Mouse (Mus musculus) megakaryocyte, embryonic 14.5 days (primary cell): ENCODE data around the gene Pqlc2. TPM values are rescaled to one million over a fixed set of nuclear protein-coding genes. Genes with fewer than 3 reads are reported as not detected.

Experiments used
- H3K27me3 ChIP-seq: replicated peaks from 2 replicates; pipeline ENCODE3; 2012; ENCODE audit warnings: inconsistent platforms
- H3K36me3 ChIP-seq: replicated peaks from 2 replicates; pipeline ENCODE3; 2012; ENCODE audit warnings: low read length, inconsistent platforms, mixed read lengths
- H3K4me1 ChIP-seq: 2 replicates; pipeline ENCODE4 v1.6.1; 2012; ENCODE audit warnings: inconsistent platforms
- H3K4me3 ChIP-seq: replicated peaks from 2 replicates; pipeline ENCODE3; 2012; ENCODE audit warnings: moderate library complexity, mild to moderate bottlenecking, inconsistent platforms
- H3K9me3 ChIP-seq: 2 replicates; pipeline ENCODE4 v1.6.1; 2012; ENCODE audit warnings: inconsistent platforms
- FLI1 ChIP-seq: IDR thresholded peaks from 2 replicates; pipeline ENCODE4 v1.6.1; 2012; ENCODE audit warnings: low read length, inconsistent platforms, mixed read lengths
- GATA1 ChIP-seq: IDR thresholded peaks from 3 replicates; pipeline ENCODE4 v1.6.1; 2012; ENCODE audit warnings: mixed read lengths, low read length, inconsistent platforms, borderline replicate concordance
- polyA plus RNA-seq: library from polyadenylated mRNA; stranded (reverse); fragments of >175 nt; gene quantifications from 2 replicates; pipeline ENCODE4 v1.2.3, GENCODE M21; 2012; ENCODE audit warnings: low replicate concordance; ENCODE audit not compliant: insufficient read depth

The Pqlc2 gene
- polyA plus RNA-seq, 1 experiment = 26.5 TPM

DNA sequence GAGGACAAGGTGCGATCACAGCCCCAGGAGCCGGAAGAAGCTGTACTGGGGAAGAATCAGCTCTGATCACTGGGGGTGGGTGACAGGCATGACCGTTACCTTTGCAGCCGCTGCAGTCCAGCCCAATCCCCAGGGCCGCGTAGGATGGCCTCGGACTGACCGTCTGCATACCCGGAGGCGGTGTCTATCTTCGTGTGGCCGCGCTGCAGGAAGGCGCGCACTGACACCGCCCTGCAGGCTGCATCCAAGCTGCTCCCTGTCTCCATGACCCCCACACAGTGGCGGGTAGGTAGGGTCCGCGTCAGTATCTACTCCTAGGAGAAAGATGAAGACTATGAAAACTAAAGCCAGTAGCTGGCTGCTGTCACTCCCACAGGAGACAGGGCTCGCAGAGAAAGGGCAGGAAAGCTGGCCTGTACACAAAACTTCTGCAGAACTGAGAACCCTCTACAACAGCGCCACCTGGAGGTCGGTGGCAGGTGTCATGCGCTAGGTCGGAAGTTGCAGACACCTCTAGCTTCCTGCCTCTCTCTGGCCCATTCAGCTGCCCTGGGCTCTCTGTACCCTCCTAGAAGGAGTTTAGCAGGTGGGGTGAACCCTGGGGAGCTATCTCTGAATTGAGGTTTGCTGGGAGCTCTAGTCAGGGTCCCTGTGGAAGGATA is 26.4 kb upstream of the Pqlc2 start:
- Histone ChIP-seq H3K4me1 (peaks cover 17% of the 10 kb centered on the region), H3K36me3 (no peaks in the 10 kb centered on the region), H3K9me3 (no peaks in the 10 kb centered on the region), H3K27me3 (peaks cover 13% of the 10 kb centered on the region), H3K4me3 (peak overlapping the region; percentile 90)
- TF ChIP-seq FLI1 (no peak), GATA1 (no peak)

DNA sequence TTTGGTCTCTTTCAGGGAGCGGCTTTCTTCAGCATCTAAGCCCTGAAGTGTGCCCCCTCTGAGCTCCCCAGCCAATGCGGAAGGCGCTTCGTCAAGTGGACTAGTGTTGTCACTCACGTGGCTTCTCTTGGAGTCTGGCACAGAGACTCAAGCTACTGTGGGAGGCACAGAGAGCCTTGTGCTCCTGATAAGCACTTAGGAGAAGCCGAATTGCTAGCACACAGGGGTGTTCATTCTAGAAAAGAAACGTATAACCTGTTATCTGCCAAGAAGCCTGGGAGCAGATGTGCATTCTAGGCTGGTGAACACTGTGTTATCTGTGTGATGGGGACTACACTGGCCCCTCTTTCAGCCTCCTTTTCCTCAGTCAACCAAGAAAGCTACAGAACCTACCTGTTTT is 25.0 kb upstream of the Pqlc2 start:
- no peaks in the 10 kb centered on the region for H3K9me3 ChIP-seq
- H3K36me3 ChIP-seq = no peaks in the 10 kb centered on the region
- no peak for TF ChIP-seq GATA1
- no peak for TF ChIP-seq FLI1
- peaks cover 24% of the 10 kb centered on the region for H3K4me1 ChIP-seq
- peaks cover 16% of the 10 kb centered on the region for H3K27me3 ChIP-seq
- H3K4me3 ChIP-seq = no peak overlapping the region

DNA sequence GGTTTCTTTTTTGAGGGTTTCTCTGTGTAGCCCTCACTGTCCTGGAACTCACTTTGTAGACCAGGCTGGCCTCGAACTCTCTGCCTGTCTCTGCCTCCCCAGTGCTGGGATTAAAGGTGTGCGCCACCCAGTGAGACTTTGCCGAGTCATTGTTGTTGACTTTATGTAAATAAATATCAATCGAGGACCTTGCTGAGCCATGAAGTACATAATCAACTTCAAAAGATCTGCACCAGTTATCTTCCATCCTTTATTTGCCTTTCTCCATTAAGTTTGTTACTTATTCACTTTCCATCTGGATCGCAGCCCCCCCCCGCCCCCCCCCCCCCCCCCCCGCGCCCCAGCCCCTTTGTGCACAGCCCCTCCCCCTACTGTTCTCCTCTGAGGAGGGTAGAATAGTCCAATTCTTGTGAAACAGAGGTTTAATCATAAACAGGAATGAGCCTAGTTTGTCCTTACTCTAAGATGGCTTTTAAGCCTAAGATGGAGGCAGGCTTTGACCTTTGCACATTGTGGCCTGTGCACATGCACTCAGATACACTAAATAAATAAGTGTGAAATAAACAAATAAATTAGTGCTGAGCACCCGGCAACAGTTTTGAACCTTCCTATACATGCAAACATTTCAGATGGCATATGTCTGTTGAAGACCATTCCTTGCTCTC is 24.3 kb upstream of the Pqlc2 start:
- H3K9me3 ChIP-seq = no peaks in the 10 kb centered on the region
- H3K4me1 ChIP-seq = peaks cover 30% of the 10 kb centered on the region
- H3K36me3 ChIP-seq = no peaks in the 10 kb centered on the region
- TF ChIP-seq FLI1 (no peak), GATA1 (no peak)
- H3K27me3 ChIP-seq = peaks cover 16% of the 10 kb centered on the region
- no peak overlapping the region for H3K4me3 ChIP-seq

DNA sequence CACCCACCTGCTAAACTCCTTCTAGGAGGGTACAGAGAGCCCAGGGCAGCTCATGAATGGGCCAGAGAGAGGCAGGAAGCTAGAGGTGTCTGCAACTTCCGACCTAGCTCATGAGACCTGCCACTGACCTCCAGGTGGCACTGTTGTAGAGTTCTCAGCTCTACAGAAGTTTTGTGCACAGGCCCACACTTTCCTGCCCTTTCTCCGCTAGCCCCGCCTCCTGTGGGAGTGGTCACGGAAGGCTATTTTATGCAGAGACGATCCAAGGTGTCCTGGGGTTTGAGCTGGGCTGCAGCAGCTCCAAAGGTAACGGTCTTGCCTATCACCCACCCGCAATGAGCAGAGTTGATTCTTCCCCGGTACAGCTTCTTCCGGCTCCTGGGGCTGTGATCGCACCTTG is 20.1 kb upstream of the Pqlc2 start:
- peaks cover 20% of the 10 kb centered on the region for H3K4me1 ChIP-seq
- peaks cover 17% of the 10 kb centered on the region for H3K27me3 ChIP-seq
- H3K9me3 ChIP-seq = peaks cover 7% of the 10 kb centered on the region; the same call in 1 of the 2 replicates
- peak overlapping the region; percentile 90 for H3K4me3 ChIP-seq
- no peaks in the 10 kb centered on the region for H3K36me3 ChIP-seq
- TF ChIP-seq FLI1 (no peak), GATA1 (no peak)

DNA sequence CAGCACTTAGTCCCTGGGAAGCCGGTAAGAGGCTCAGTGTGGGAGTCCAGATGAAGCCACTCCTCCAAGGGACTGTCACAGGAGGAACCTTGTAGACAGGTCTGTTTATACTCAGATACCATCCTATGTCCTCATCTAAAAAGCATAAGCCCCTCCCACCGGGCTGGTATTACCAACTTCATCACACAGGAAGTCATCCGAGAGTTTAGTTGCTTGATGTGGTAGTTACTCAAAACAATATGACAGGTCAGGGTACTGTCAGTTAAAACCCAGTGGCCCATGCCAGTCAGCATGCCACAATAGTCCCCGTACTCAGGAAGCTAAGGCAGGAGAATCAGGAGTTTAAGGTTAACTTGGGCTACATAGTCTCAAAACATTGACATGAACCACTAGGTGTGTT is 9.2 kb upstream of the Pqlc2 start:
- Histone ChIP-seq H3K27me3 (peaks cover 6% of the 10 kb centered on the region), H3K4me1 (peaks cover 11% of the 10 kb centered on the region), H3K9me3 (peaks cover 3% of the 10 kb centered on the region), H3K4me3 (no peak overlapping the region), H3K36me3 (peaks cover 31% of the 10 kb centered on the region)
- TF ChIP-seq FLI1 = no peak

DNA sequence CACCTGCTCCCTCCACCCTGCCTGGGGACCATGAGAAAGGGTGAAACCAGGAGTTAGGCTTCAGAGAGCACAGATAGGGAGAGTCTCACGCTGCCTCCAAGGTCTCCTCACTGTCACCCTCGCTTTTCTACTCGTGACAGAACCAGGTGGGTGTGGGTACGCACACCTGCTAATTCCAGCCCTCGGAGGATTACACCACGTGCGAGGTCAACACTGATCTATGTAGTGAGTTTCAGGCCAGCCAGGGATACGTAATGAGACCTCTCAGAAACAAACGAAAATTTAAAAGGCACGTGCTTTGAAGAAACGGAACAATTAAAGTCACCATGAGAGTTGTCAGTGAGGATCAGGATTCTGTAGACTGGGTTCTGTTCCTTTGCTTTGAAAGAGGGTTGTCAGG is 7.9 kb upstream of the Pqlc2 start:
- H3K9me3 ChIP-seq = no peaks in the 10 kb centered on the region
- no peak overlapping the region for H3K4me3 ChIP-seq
- H3K4me1 ChIP-seq = peaks cover 11% of the 10 kb centered on the region
- peaks cover 12% of the 10 kb centered on the region for H3K27me3 ChIP-seq
- peaks cover 39% of the 10 kb centered on the region for H3K36me3 ChIP-seq
- TF ChIP-seq GATA1 (no peak), FLI1 (no peak)

DNA sequence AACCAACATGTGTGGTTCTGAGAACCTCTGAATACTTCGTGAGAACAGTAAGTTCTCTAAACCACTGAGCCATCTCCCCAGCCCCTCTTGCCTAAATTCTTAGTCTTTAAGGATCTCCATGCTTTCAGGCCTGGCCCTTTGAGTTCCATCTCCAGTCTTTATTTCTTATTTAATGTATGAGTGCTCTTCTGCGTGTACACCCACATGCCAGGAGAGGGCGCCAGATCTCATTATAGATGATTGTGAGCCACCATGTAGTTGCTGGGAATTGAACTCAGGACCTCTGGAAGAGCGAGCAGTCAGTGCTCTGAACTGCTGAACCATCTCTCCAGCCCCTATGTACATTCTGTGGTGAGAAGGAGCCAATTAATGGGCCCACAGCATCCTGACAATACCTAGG is 2.1 kb upstream of the Pqlc2 start:
- Histone ChIP-seq H3K36me3 (peaks cover 41% of the 10 kb centered on the region), H3K27me3 (peaks cover 21% of the 10 kb centered on the region), H3K9me3 (no peaks in the 10 kb centered on the region), H3K4me1 (peaks cover 44% of the 10 kb centered on the region), H3K4me3 (no peak overlapping the region)
- TF ChIP-seq FLI1 (no peak), GATA1 (no peak)

DNA sequence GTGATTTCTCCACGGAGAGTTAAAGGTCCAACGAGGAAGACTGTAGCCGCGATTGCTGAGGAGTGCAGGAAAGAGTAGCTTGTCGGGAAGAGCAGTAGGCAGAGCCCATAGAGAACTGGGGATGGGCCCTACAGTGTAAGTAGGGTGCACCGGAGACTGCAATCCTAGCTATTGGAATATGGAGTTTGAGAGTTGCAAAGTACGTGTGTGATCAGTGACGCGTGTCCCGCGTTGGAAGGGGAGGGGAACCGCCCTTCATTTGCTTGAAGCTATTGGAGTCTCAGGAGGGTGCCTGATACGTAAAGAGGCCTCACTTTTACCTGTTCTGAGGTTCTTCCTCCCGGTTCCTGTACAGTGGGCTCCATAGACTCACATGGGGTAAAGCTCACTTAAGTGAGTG is 1.2 kb upstream of the Pqlc2 start:
- peaks cover 19% of the 10 kb centered on the region for H3K27me3 ChIP-seq
- H3K4me3 ChIP-seq = peak overlapping the region; percentile 97
- no peaks in the 10 kb centered on the region for H3K9me3 ChIP-seq
- no peak for TF ChIP-seq FLI1
- no peak for TF ChIP-seq GATA1
- H3K4me1 ChIP-seq = peaks cover 46% of the 10 kb centered on the region
- H3K36me3 ChIP-seq = peaks cover 43% of the 10 kb centered on the region

DNA sequence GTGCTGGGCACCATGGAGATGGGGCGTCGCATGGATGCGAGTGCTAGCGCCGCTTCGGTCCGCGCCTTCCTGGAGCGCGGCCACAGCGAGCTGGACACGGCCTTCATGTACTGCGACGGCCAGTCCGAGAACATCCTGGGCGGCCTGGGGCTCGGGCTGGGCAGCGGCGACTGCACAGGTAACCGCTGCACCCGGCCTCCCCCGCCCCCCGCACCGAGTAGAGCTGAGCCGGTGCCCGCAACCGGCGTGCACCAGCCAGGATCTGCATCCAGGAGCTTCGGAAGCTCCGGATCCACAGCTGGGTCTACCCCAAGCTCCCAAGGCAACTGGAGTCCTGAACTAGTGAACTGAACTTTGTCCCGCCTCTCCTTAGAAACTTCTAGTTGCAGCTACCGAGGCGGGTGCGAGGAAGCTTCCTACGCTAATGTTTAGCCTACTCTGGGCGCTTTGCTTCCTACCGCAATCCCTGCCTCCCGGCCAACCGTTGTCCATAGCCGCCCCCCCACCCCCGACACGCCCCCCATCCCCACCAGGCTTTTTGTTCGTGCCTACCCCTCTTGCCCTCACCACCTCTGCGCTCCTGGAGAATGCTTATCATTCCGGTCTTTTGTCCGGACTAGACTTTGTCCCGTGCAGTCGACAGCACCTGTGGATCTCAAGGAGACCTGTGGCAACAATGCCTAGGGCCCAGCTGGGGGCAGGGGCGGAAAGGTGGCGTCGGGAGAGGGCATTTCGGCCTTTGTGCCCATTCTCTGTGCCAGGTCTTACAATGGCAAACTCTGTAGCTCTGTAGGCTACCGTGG is 592 bp upstream of the Pqlc2 start:
- H3K9me3 ChIP-seq = no peaks in the 10 kb centered on the region
- peaks cover 46% of the 10 kb centered on the region for H3K36me3 ChIP-seq
- no peak for TF ChIP-seq FLI1
- no peak for TF ChIP-seq GATA1
- H3K4me3 ChIP-seq = peak overlapping the region; percentile 97
- H3K27me3 ChIP-seq = peaks cover 19% of the 10 kb centered on the region
- peaks cover 51% of the 10 kb centered on the region for H3K4me1 ChIP-seq

DNA sequence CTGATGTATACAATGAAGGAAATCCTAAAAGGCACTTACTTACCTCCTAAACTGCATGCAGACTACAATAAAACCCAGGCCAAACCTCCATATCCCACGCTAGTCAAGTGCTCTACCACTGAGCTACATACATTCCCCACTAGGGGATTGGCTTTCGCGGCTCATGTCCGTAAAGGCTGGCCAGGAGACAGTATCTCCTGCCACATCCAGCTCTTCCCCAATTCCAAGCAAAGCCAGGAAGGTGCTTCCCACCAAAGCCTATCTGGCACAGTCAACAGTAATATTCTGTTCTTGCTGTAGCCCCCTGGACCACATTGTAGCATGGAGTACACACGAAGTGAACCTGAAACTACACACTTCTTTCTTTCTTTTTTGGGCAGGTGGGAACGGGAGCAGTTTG is 857 bp downstream of the Pqlc2 start:
- no peak for TF ChIP-seq GATA1
- no peak for TF ChIP-seq FLI1
- Histone ChIP-seq H3K27me3 (peaks cover 19% of the 10 kb centered on the region), H3K4me3 (peak overlapping the region; percentile 97), H3K36me3 (peaks cover 49% of the 10 kb centered on the region), H3K4me1 (peaks cover 58% of the 10 kb centered on the region), H3K9me3 (no peaks in the 10 kb centered on the region)
